Mouse (Mus musculus) c-Kit-positive CD71-positive TER-119-negative erythroid progenitor cells, embryonic 14.5 days (primary cell): ENCODE results near the gene Gm6337.
"Not testable (repeated sequence)": the region's sequence is repeated elsewhere in the genome, so short reads cannot be mapped to it uniquely, and the experiment has no call there.

Experiments used
- DNase-seq: peaks from one replicate; pipeline ENCODE4 v3.0.0-alpha.2; 2013; ENCODE audit warnings: low read depth

Gm6337 gene

GRCm38 (mm10) chr14:6058167-6058566, at the start of gene Gm6337:
TSS of gene Gm6337 (minus strand) at chr14:6058267.
- DNase-seq: not testable (repeated sequence)

- not testable (repeated sequence) for DNase-seq
Measured at GRCm38 (mm10) chr14:6107500-6107899, 49.4 kb upstream of the Gm6337 start.

GRCm38 (mm10) chr14:6093842-6094241, 35.8 kb upstream of the Gm6337 start, which contains the start of gene Gm8206:
TSS of gene Gm8206 (minus strand) at chr14:6093942.
- DNase-seq: not testable (repeated sequence)
